Mouse (Mus musculus): ENCODE data around the gene Cckbr. TPM values are rescaled to one million over a fixed set of nuclear protein-coding genes. Genes with fewer than 3 reads are reported as not detected.
"Not testable (repeated sequence)": the region's sequence is repeated elsewhere in the genome, so short reads cannot be mapped to it uniquely, and the experiment has no call there.

The Cckbr gene
- polyA plus RNA-seq, 2 experiments = 0.03 TPM; not detected in 1

GRCm38 (mm10) chr7:105437979-105438772, 12.6 kb downstream of the Cckbr start:
- WGBS = 67% methylated on average over 7 of the region's 7 CpGs
- Histone ChIP-seq H3K4me1 (ENCODE audit: control insufficient read depth, insufficient read depth, low read length) (no peaks in the 10 kb centered on the region), H3K4me2 (replicated peaks; ENCODE audit: low read depth, low read length, severe bottlenecking) (no peak overlapping the region), H3K27me3 (ENCODE audit: control insufficient read depth, insufficient read depth, low read length) (no peaks in the 10 kb centered on the region), H3K9ac (ENCODE audit: low read depth, low read length, severe bottlenecking) (no peak overlapping the region), H3K27ac (replicated peaks; ENCODE audit: low read depth, low read length) (no peak overlapping the region), H3K36me3 (ENCODE audit: control insufficient read depth, insufficient read depth, low read length) (no peaks in the 10 kb centered on the region), H3K4me3 (replicated peaks; ENCODE audit: low read length) (no peak overlapping the region), H3K9me3 (ENCODE audit: control insufficient read depth, low read length) (no peaks in the 10 kb centered on the region)
- ATAC-seq (ENCODE audit: low FRiP score, low read depth) (no peak), DNase-seq (ENCODE audit: low spot score) (no peak)
- TF ChIP-seq POLR2A (IDR thresholded peaks at IDR 0.05; ENCODE audit: borderline replicate concordance, extremely low read depth, insufficient read depth, insufficient read length) = no peak

- ATAC-seq (ENCODE audit: low FRiP score, low read depth) (no peak), DNase-seq (ENCODE audit: low spot score) (no peak)
These were observed 15.9 kb downstream of the Cckbr start for GRCm38 (mm10) chr7:105441426-105441825.

GRCm38 (mm10) chr7:105445076-105445475, 19.5 kb downstream of the Cckbr start:
- Histone ChIP-seq H3K4me2 (replicated peaks; ENCODE audit: low read depth, low read length, severe bottlenecking) (no peak overlapping the region), H3K27ac (replicated peaks; ENCODE audit: low read depth, low read length) (no peak overlapping the region), H3K27me3 (ENCODE audit: control insufficient read depth, insufficient read depth, low read length) (no peaks in the 10 kb centered on the region), H3K4me1 (ENCODE audit: control insufficient read depth, insufficient read depth, low read length) (no peaks in the 10 kb centered on the region), H3K4me3 (replicated peaks; ENCODE audit: low read length) (no peak overlapping the region), H3K9me3 (ENCODE audit: control insufficient read depth, low read length) (no peaks in the 10 kb centered on the region), H3K9ac (ENCODE audit: low read depth, low read length, severe bottlenecking) (no peak overlapping the region), H3K36me3 (ENCODE audit: control insufficient read depth, insufficient read depth, low read length) (no peaks in the 10 kb centered on the region)
- ATAC-seq (ENCODE audit: low FRiP score, low read depth) (no peak), DNase-seq (ENCODE audit: low spot score) (no peak)
- TF ChIP-seq POLR2A (IDR thresholded peaks at IDR 0.05; ENCODE audit: borderline replicate concordance, extremely low read depth, insufficient read depth, insufficient read length) = no peak
- WGBS = 65% methylated on average over 3 of the region's 3 CpGs

More at GRCm38 (mm10) chr7:105441426-105441825, 15.9 kb downstream of the Cckbr start:
- Histone ChIP-seq H3K36me3 (ENCODE audit: control insufficient read depth, insufficient read depth, low read length) (no peaks in the 10 kb centered on the region), H3K4me1 (ENCODE audit: control insufficient read depth, insufficient read depth, low read length) (no peaks in the 10 kb centered on the region), H3K9me3 (ENCODE audit: control insufficient read depth, low read length) (no peaks in the 10 kb centered on the region), H3K27me3 (ENCODE audit: control insufficient read depth, insufficient read depth, low read length) (no peaks in the 10 kb centered on the region), H3K27ac (replicated peaks; ENCODE audit: low read depth, low read length) (no peak overlapping the region), H3K4me2 (replicated peaks; ENCODE audit: low read depth, low read length, severe bottlenecking) (no peak overlapping the region), H3K4me3 (replicated peaks; ENCODE audit: low read length) (no peak overlapping the region), H3K9ac (ENCODE audit: low read depth, low read length, severe bottlenecking) (no peak overlapping the region)
- WGBS = 64% methylated on average over 4 of the region's 4 CpGs
- no peak for TF ChIP-seq POLR2A (IDR thresholded peaks at IDR 0.05; ENCODE audit: borderline replicate concordance, extremely low read depth, insufficient read depth, insufficient read length)

GRCm38 (mm10) chr7:105453345-105453744, 27.8 kb downstream of the Cckbr start:
- not testable (repeated sequence) for H3K27me3 ChIP-seq (ENCODE audit: control insufficient read depth, insufficient read depth, low read length); ATAC-seq (ENCODE audit: low FRiP score, low read depth); H3K4me3 ChIP-seq (replicated peaks; ENCODE audit: low read length); H3K9ac ChIP-seq (ENCODE audit: low read depth, low read length, severe bottlenecking); H3K4me2 ChIP-seq (replicated peaks; ENCODE audit: low read depth, low read length, severe bottlenecking); H3K36me3 ChIP-seq (ENCODE audit: control insufficient read depth, insufficient read depth, low read length); H3K27ac ChIP-seq (replicated peaks; ENCODE audit: low read depth, low read length); H3K9me3 ChIP-seq (ENCODE audit: control insufficient read depth, low read length); H3K4me1 ChIP-seq (ENCODE audit: control insufficient read depth, insufficient read depth, low read length); DNase-seq (ENCODE audit: low spot score)
- 84% methylated on average over 4 of the region's 4 CpGs for WGBS

- no peak for TF ChIP-seq POLR2A (IDR thresholded peaks at IDR 0.05; ENCODE audit: borderline replicate concordance, extremely low read depth, insufficient read depth, insufficient read length)
- Histone ChIP-seq H3K4me1 (ENCODE audit: control insufficient read depth, insufficient read depth, low read length) (no peaks in the 10 kb centered on the region), H3K9me3 (ENCODE audit: control insufficient read depth, low read length) (no peaks in the 10 kb centered on the region), H3K4me3 (replicated peaks; ENCODE audit: low read length) (no peak overlapping the region), H3K27ac (replicated peaks; ENCODE audit: low read depth, low read length) (no peak overlapping the region), H3K4me2 (replicated peaks; ENCODE audit: low read depth, low read length, severe bottlenecking) (no peak overlapping the region), H3K9ac (ENCODE audit: low read depth, low read length, severe bottlenecking) (no peak overlapping the region), H3K36me3 (ENCODE audit: control insufficient read depth, insufficient read depth, low read length) (no peaks in the 10 kb centered on the region), H3K27me3 (ENCODE audit: control insufficient read depth, insufficient read depth, low read length) (no peaks in the 10 kb centered on the region)
- ATAC-seq (ENCODE audit: low FRiP score, low read depth) (no peak), DNase-seq (ENCODE audit: low spot score) (no peak)
These were observed 33.0 kb downstream of the Cckbr start for GRCm38 (mm10) chr7:105458546-105458945.

GRCm38 (mm10) chr7:105465505-105465904, 40.0 kb downstream of the Cckbr start:
- not testable (repeated sequence) for H3K4me3 ChIP-seq (replicated peaks; ENCODE audit: low read length); H3K9ac ChIP-seq (ENCODE audit: low read depth, low read length, severe bottlenecking); ATAC-seq (ENCODE audit: low FRiP score, low read depth); H3K36me3 ChIP-seq (ENCODE audit: control insufficient read depth, insufficient read depth, low read length); H3K27me3 ChIP-seq (ENCODE audit: control insufficient read depth, insufficient read depth, low read length); DNase-seq (ENCODE audit: low spot score); H3K4me2 ChIP-seq (replicated peaks; ENCODE audit: low read depth, low read length, severe bottlenecking); H3K27ac ChIP-seq (replicated peaks; ENCODE audit: low read depth, low read length); H3K9me3 ChIP-seq (ENCODE audit: control insufficient read depth, low read length); H3K4me1 ChIP-seq (ENCODE audit: control insufficient read depth, insufficient read depth, low read length)
- 78% methylated on average over 5 of the region's 5 CpGs for WGBS

All from limb, embryonic 14.5 days (tissue).